Mouse (Mus musculus) olfactory bulb, adult 2 months (tissue): Measurements from ENCODE around the gene Adprhl1.

Experiments
- CTCF ChIP-seq: fragments of 200-500 bp; IDR thresholded peaks from 2 replicates; pipeline ENCODE4 v1.5.1; 2012; ENCODE audit warnings: low read depth, mild to moderate bottlenecking, low read length, moderate library complexity; ENCODE audit not compliant: insufficient read depth
- POLR2A ChIP-seq: fragments of 200-500 bp; IDR thresholded peaks from 2 replicates; pipeline ENCODE4 v1.6.1; 2012; ENCODE audit warnings: mild to moderate bottlenecking, low read depth, low read length, moderate library complexity; ENCODE audit not compliant: insufficient read depth

GRCm38 (mm10) chr8:13299571-13299970, 45.6 kb upstream of the Adprhl1 start:
- TF ChIP-seq POLR2A (no peak), CTCF (no peak)
